Mouse (Mus musculus) C2C12 (cell line): ENCODE measurements at regions not wholly inside any gene's neighbourhood (a gene's known extent, or its start where the extent isn't known, plus 50 kb on each side); places are given as distances from the start of the nearest gene placed in this dataset.

Experiments
- H3K27me3 ChIP-seq: one replicate; pipeline ENCODE4 v1.6.1; 2011; ENCODE audit not compliant: control insufficient read depth, insufficient read depth, insufficient read length
- H3K36me3 ChIP-seq: one replicate; pipeline ENCODE4 v1.6.1; 2011; ENCODE audit not compliant: control insufficient read depth, insufficient read depth
- H3K4me3 ChIP-seq: one replicate; pipeline ENCODE4 v1.5.1; 2011; ENCODE audit warnings: mild to moderate bottlenecking, control low read depth; ENCODE audit not compliant: poor library complexity, insufficient read depth, severe bottlenecking
- H3K79me2 ChIP-seq: one replicate; pipeline ENCODE4 v1.6.1; 2011; ENCODE audit not compliant: control insufficient read depth, insufficient read depth
- H3K79me3 ChIP-seq: one replicate; pipeline ENCODE4 v1.6.1; 2011; ENCODE audit warnings: low read depth, control low read depth
- H3ac ChIP-seq: one replicate; pipeline ENCODE3; 2011; ENCODE audit warnings: low read depth; ENCODE audit not compliant: control insufficient read depth, insufficient read length
- CEBPB ChIP-seq: IDR thresholded peaks from one replicate; pipeline ENCODE4 v1.6.1; 2011; ENCODE audit warnings: low read depth, mild to moderate bottlenecking, control low read depth, moderate library complexity
- CTCF ChIP-seq: IDR thresholded peaks from one replicate; pipeline ENCODE4 v1.5.1; 2011; ENCODE audit not compliant: control insufficient read depth, insufficient read depth, insufficient read length
- FOSL1 ChIP-seq: IDR thresholded peaks from one replicate; pipeline ENCODE4 v1.8.0; 2011; ENCODE audit warnings: mild to moderate bottlenecking, low read length; ENCODE audit not compliant: poor library complexity, insufficient read depth, severe bottlenecking
- MAX ChIP-seq: IDR thresholded peaks from one replicate; pipeline ENCODE4 v1.6.1; 2011; ENCODE audit warnings: mild to moderate bottlenecking, control low read depth
- MYOD1 ChIP-seq: IDR thresholded peaks from one replicate; pipeline ENCODE4 v1.6.1; 2011; ENCODE audit warnings: low read depth; ENCODE audit not compliant: control insufficient read depth, insufficient read length
- MYOG ChIP-seq: IDR thresholded peaks from one replicate; pipeline ENCODE4 v1.6.1; 2011; ENCODE audit not compliant: control insufficient read depth, insufficient read length; ENCODE audit errors: extremely low read depth
- USF1 ChIP-seq: IDR thresholded peaks from one replicate; pipeline ENCODE4 v1.6.1; 2011; ENCODE audit warnings: low read depth, mild to moderate bottlenecking, control low read depth, moderate library complexity

GRCm38 (mm10) chr16:25536550-25536949 is 147.0 kb upstream of the Trp63 start:
- no peaks in the 10 kb centered on the region for H3K79me2 ChIP-seq
- no peaks in the 10 kb centered on the region for H3K36me3 ChIP-seq
- no peaks in the 10 kb centered on the region for H3K79me3 ChIP-seq
- no peak overlapping the region for H3ac ChIP-seq
- no peaks in the 10 kb centered on the region for H3K27me3 ChIP-seq
- no peak for TF ChIP-seq MAX
- TF ChIP-seq CTCF, result no peak
- no peak for TF ChIP-seq FOSL1
- no peak for TF ChIP-seq USF1
- TF ChIP-seq CEBPB, result no peak
- TF ChIP-seq MYOG, result no peak
- no peak for TF ChIP-seq MYOD1
- no peak overlapping the region for H3K4me3 ChIP-seq

DNA sequence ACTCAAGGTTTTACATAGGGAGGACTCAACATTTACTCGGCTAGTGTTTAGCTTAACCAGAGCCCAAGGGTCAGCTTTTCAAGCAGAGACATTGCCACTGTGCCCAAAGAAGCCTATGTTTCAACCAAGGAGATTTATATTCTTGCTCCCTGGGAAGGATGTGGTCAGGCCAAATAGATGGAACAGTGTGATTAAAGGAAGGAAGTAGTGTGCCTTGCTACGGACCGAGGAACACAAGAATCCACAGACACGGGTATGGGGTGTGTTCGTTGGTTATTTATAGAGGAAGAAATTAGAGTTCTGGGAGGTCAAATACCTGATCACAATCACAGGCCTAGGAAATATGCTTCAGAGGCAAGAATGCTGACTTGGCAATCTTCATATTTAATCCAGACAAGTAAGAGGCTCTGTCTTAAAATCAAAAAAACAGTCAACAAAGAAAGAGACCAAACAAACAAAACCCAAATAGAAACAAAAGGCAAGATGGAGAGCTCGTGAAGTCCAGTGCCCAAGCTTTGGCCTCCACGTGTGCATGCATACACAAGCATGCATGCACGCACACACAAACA is 133.9 kb upstream of the Trp63 start:
- Histone ChIP-seq H3K36me3 (no peaks in the 10 kb centered on the region), H3K79me2 (no peaks in the 10 kb centered on the region), H3K79me3 (no peaks in the 10 kb centered on the region), H3K27me3 (no peaks in the 10 kb centered on the region), H3ac (no peak overlapping the region), H3K4me3 (no peak overlapping the region)
- TF ChIP-seq FOSL1 (no peak), CTCF (no peak), MYOG (no peak), CEBPB (no peak), USF1 (no peak), MAX (no peak)

GRCm38 (mm10) chr16:25557181-25557580 is 126.4 kb upstream of the Trp63 start:
- TF ChIP-seq FOSL1 (no peak), MAX (no peak), CEBPB (no peak), MYOD1 (no peak), MYOG (no peak), USF1 (no peak), CTCF (no peak)
- no peaks in the 10 kb centered on the region for H3K36me3 ChIP-seq
- no peaks in the 10 kb centered on the region for H3K79me3 ChIP-seq
- H3K4me3 ChIP-seq, result no peak overlapping the region
- H3K79me2 ChIP-seq, result no peaks in the 10 kb centered on the region
- H3ac ChIP-seq, result no peak overlapping the region
- H3K27me3 ChIP-seq, result no peaks in the 10 kb centered on the region

DNA sequence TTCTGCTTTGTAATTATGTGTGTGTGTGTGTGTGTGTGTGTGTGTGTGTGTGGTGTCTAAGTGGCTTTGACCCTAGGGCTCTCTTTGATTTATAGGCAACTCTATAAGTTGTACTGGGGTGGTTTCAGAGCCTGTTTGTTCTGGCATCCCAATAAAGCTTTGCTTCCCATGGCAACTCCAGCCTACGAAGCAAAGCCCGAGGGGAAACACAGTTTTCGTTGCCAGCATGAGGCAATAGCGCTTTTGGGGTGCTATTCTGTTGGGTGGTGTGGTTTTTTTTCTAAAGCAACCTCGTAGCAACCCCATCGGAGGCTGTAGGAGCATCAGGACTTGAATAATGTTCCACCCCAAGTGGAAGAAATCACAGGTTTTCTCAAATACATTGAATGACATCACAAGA is 103.3 kb upstream of the Trp63 start:
- no peaks in the 10 kb centered on the region for H3K79me2 ChIP-seq

DNA sequence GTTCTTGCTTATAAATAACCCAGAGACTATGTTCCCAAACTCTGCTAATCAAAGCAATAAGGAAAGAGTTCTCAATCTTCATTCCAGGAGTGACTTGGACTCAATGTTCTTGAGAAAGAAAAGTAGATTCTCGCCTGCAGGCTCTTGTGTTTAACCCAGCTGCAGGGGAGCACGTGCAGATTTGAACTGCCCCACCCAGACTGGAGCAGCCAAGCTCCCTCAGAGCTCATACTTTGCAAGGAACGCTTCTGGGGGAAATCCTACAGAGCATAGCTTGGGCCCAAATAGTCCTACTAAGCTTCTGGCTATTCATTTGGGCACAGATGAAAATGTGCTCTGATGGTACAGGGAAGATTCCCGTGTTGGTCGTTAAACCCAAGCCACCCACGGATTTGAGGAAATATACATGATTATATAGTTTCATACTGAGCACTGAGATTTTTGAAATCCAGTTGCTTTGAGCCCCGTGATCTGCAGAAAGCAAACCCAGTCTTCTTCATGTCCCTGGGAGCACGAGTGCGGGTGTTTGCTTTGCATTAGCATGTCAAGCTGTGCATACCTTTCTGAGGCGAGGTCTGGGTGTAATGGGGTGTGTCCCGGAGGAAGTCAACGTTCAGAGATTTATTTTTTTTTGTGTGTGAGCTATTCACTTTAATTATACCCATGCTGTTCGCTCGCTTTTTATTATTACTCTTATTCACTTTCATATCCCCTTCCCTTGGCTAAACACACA is 99.1 kb upstream of the Trp63 start:
- H3K79me2 ChIP-seq, result no peaks in the 10 kb centered on the region
- no peaks in the 10 kb centered on the region for H3K79me3 ChIP-seq
- H3ac ChIP-seq, result no peak overlapping the region
- H3K4me3 ChIP-seq, result no peak overlapping the region
- H3K27me3 ChIP-seq, result no peaks in the 10 kb centered on the region
- no peaks in the 10 kb centered on the region for H3K36me3 ChIP-seq
- TF ChIP-seq CEBPB (no peak), FOSL1 (no peak), CTCF (no peak), MYOD1 (no peak), USF1 (no peak), MAX (no peak), MYOG (no peak)

More for the DNA sequence above, 103.3 kb upstream of the Trp63 start:
- H3K79me3 ChIP-seq, result no peaks in the 10 kb centered on the region
- no peaks in the 10 kb centered on the region for H3K36me3 ChIP-seq
- H3K4me3 ChIP-seq, result no peak overlapping the region
- no peak for TF ChIP-seq USF1
- TF ChIP-seq CTCF, result no peak
- no peak for TF ChIP-seq MAX
- TF ChIP-seq MYOG, result no peak
- no peak for TF ChIP-seq CEBPB
- no peak for TF ChIP-seq MYOD1
- H3K27me3 ChIP-seq, result no peaks in the 10 kb centered on the region
- no peak overlapping the region for H3ac ChIP-seq
